Mouse (Mus musculus) lung, postnatal 10 days (tissue): Measurements from ENCODE around the gene Gdf9.

Source experiments
- DNase-seq: peaks from one replicate; pipeline ENCODE4 v3.0.0; 2021

Gene Gdf9

GRCm38 (mm10) chr11:53446183-53446582 lies 15.4 kb downstream of the Gdf9 start:
- no peak for DNase-seq

- no peak for DNase-seq
Observed at GRCm38 (mm10) chr11:53447996-53448395, 17.2 kb downstream of the Gdf9 start.

GRCm38 (mm10) chr11:53448529-53448928 lies 17.7 kb downstream of the Gdf9 start:
- no peak for DNase-seq

- no peak for DNase-seq
Observed at GRCm38 (mm10) chr11:53450070-53450705, 19.4 kb downstream of the Gdf9 start.

- no peak for DNase-seq
Observed at GRCm38 (mm10) chr11:53451361-53451760, 20.5 kb downstream of the Gdf9 start.

GRCm38 (mm10) chr11:53452396-53452795 lies 21.6 kb downstream of the Gdf9 start:
- no peak for DNase-seq

GRCm38 (mm10) chr11:53453031-53453430 lies 22.2 kb downstream of the Gdf9 start:
- DNase-seq = no peak

- peak; percentile 71 for DNase-seq
Observed at GRCm38 (mm10) chr11:53456474-53457371, 25.9 kb downstream of the Gdf9 start, which contains the start of the genes Gm10447 and Shroom1. Gene Gm10447, minus strand, starts transcription at chr11:53457110. Gene Shroom1, plus strand, starts transcription at chr11:53457205.

GRCm38 (mm10) chr11:53457372-53457954 lies 26.6 kb downstream of the Gdf9 start:
- peak; percentile 26 for DNase-seq

GRCm38 (mm10) chr11:53458996-53459395 lies 28.2 kb downstream of the Gdf9 start:
- no peak for DNase-seq

- DNase-seq = no peak
Observed at GRCm38 (mm10) chr11:53460192-53460591, 29.4 kb downstream of the Gdf9 start.

GRCm38 (mm10) chr11:53461727-53462126 lies 30.9 kb downstream of the Gdf9 start:
- no peak for DNase-seq

- DNase-seq = no peak
Observed at GRCm38 (mm10) chr11:53463551-53464424, 33.0 kb downstream of the Gdf9 start.

- peak; percentile 87 for DNase-seq
Observed at GRCm38 (mm10) chr11:53466231-53466971, 35.6 kb downstream of the Gdf9 start.

- no peak for DNase-seq
Observed at GRCm38 (mm10) chr11:53469294-53469967, 38.6 kb downstream of the Gdf9 start.

GRCm38 (mm10) chr11:53469968-53470695 lies 39.3 kb downstream of the Gdf9 start, which contains the start of gene Gm9837:
Gene Gm9837, minus strand, starts transcription at chr11:53470479.
- DNase-seq = peak; percentile 93

- DNase-seq = no peak
Observed at GRCm38 (mm10) chr11:53472709-53473108, 41.9 kb downstream of the Gdf9 start.

- no peak for DNase-seq
Observed at GRCm38 (mm10) chr11:53475620-53476019, 44.8 kb downstream of the Gdf9 start.

GRCm38 (mm10) chr11:53477833-53478232 lies 47.0 kb downstream of the Gdf9 start:
- no peak for DNase-seq

GRCm38 (mm10) chr11:53478383-53479170 lies 47.8 kb downstream of the Gdf9 start:
- DNase-seq = no peak
